Comparison of ENCODE assay signal across 25 mouse cellular contexts in genomic region chr12:116873866-116874585, GRCm38 (mm10).
DNase-seq lines count a peak whose midpoint lies in the region; ATAC-seq lines count a peak whose summit lies in the region.
"Had no signal": no experiment of that assay in that cellular context is flagged by ENCODE, and none has a peak within 500 bp of the region (broad histone marks: within the 10 kb centered on the region; RNA-seq: fewer than 3 reads in every experiment).

No protein-coding gene starts in this region.

- peak; percentile 19 for DNase-seq in left cerebral cortex, postnatal 4 days
- DNase-seq in left cerebral cortex, postnatal 10 days (ENCODE audit: extremely low spot score in 1 of 2, low spot score in 2 of 2), result no peak
- peak; percentile 62 for DNase-seq in cerebellum, adult 11 months
- DNase-seq in cerebellum, adult 9-10 months, result peak; percentile 86
- DNase-seq in cerebellum, postnatal 36 days, result peak; percentile 64 to 74
- DNase-seq in urinary bladder, postnatal 36 days (ENCODE audit: low spot score in 2 of 2), result no peak
- no peak for DNase-seq in liver, embryonic 11.5 days (ENCODE audit: low spot score)
- DNase-seq: adrenal gland, postnatal 14 days; gastrocnemius, postnatal 36 days; heart, adult 2 months; kidney, adult 11 months; kidney, postnatal 14 days; liver, embryonic 13.5 days; lung, embryonic 14.5 days; lung, postnatal 14 days; right cerebral cortex, adult 18-20 months; thymus, postnatal 4 days had no signal

- intact Hi-C loops in left cerebral cortex, postnatal 4 days (cut with DNase I), result no loop called here
- intact Hi-C loops in left cerebral cortex, postnatal 10 days (cut with DNase I), result no loop called here

- H3K9ac ChIP-seq in liver, embryonic 11.5 days (ENCODE audit: low read depth, low read length), result no peak overlapping the region
- H3K9ac ChIP-seq: forebrain, embryonic 13.5 days; heart, embryonic 12.5 days; hindbrain, embryonic 14.5 days; liver, embryonic 13.5 days; lung, embryonic 14.5 days; midbrain, embryonic 15.5 days; neural tube, embryonic 15.5 days had no signal

- no peaks in the 10 kb centered on the region for H3K9me3 ChIP-seq in liver, embryonic 11.5 days (ENCODE audit: control insufficient read depth, low read length)
- H3K9me3 ChIP-seq: forebrain, embryonic 13.5 days; heart, embryonic 12.5 days; liver, embryonic 13.5 days; midbrain, embryonic 10.5 days; midbrain, embryonic 15.5 days; neural tube, embryonic 15.5 days had no signal

- no peak overlapping the region for H3K4me3 ChIP-seq in liver, embryonic 11.5 days (ENCODE audit: low read depth, low read length)
- H3K4me3 ChIP-seq: forebrain, embryonic 13.5 days; heart, adult 2 months; heart, embryonic 12.5 days; left cerebral cortex, adult 2 months; liver, embryonic 13.5 days; midbrain, embryonic 10.5 days; midbrain, embryonic 15.5 days; neural tube, embryonic 15.5 days had no signal

- no peak overlapping the region for H3K4me2 ChIP-seq in liver, embryonic 11.5 days
- H3K4me2 ChIP-seq: forebrain, embryonic 13.5 days; heart, embryonic 12.5 days; hindbrain, embryonic 14.5 days; liver, embryonic 13.5 days; lung, embryonic 14.5 days; midbrain, embryonic 15.5 days; neural tube, embryonic 15.5 days had no signal

- H3K27ac ChIP-seq in liver, embryonic 11.5 days (ENCODE audit: low read depth, low read length), result no peak overlapping the region
- H3K27ac ChIP-seq: forebrain, embryonic 13.5 days; heart, adult 2 months; hindbrain, embryonic 14.5 days; left cerebral cortex, adult 2 months; liver, embryonic 13.5 days; midbrain, embryonic 10.5 days; midbrain, embryonic 15.5 days; neural tube, embryonic 15.5 days had no signal

- WGBS in liver, embryonic 11.5 days, result 91% methylated on average over 1 of the region's 1 CpGs

- no peaks in the 10 kb centered on the region for H3K36me3 ChIP-seq in liver, embryonic 11.5 days (ENCODE audit: control insufficient read depth, insufficient read depth, low read length)
- H3K36me3 ChIP-seq: heart, embryonic 12.5 days; liver, embryonic 13.5 days; midbrain, embryonic 10.5 days; midbrain, embryonic 15.5 days had no signal

- no peaks in the 10 kb centered on the region for H3K4me1 ChIP-seq in liver, embryonic 11.5 days (replicated peaks; ENCODE audit: control insufficient read depth, insufficient read depth, low read length)
- H3K4me1 ChIP-seq: forebrain, embryonic 13.5 days; heart, embryonic 12.5 days; liver, embryonic 13.5 days; midbrain, embryonic 10.5 days; midbrain, embryonic 15.5 days; neural tube, embryonic 15.5 days had no signal

- ATAC-seq in liver, embryonic 11.5 days (replicated peaks; ENCODE audit: low FRiP score), result no peak
- ATAC-seq: forebrain, embryonic 13.5 days; inflammation-experienced regulatory T-cells, adult 6 months; midbrain, embryonic 15.5 days had no signal

- no peaks in the 10 kb centered on the region for H3K27me3 ChIP-seq in liver, embryonic 11.5 days (replicated peaks; ENCODE audit: control insufficient read depth, insufficient read depth, low read length)
- H3K27me3 ChIP-seq: forebrain, embryonic 13.5 days; heart, embryonic 12.5 days; liver, embryonic 13.5 days; midbrain, embryonic 15.5 days; neural tube, embryonic 15.5 days had no signal

Comparison
In these comparisons a context has a peak if more than half of its experiments do, and no peak if none do; other contexts are left out.
1. DNase-seq: peak in left cerebral cortex, postnatal 4 days (single experiment), cerebellum, adult 11 months (single experiment), cerebellum, adult 9-10 months (single experiment) and cerebellum, postnatal 36 days (2 of 2); none in left cerebral cortex, postnatal 10 days (0 of 2), urinary bladder, postnatal 36 days (0 of 2) and liver, embryonic 11.5 days (single experiment).